Comparison of ENCODE assay signal across 8 mouse cellular contexts in the genomic region with DNA sequence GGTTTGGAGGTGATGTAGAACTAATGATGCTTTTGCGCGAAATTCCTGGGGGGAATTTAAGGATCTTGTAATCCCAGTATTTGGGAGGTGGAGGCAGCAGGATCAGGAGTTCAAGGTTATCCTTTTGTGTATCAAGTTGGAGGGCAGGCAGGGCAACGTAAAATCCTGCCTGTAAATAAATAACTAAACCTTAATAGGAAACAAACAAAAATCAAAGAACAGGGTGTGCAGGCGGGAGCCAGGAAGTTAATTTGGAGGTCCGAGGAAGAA. TPM values are rescaled to one million over a fixed set of nuclear protein-coding genes. Genes with fewer than 3 reads are reported as not detected.
DNase-seq lines count a peak whose midpoint lies in the region; ATAC-seq and TF ChIP-seq lines count a peak whose summit lies in the region.

No protein-coding gene starts in this region.

- ATAC-seq in kidney, postnatal 0 days (replicated peaks; ENCODE audit: low FRiP score, low read depth), result no peak
- ATAC-seq in hindbrain, embryonic 15.5 days (ENCODE audit: low FRiP score, low read depth), result no peak
- no peak for ATAC-seq in midbrain, embryonic 15.5 days (replicated peaks)
- no peak for ATAC-seq in megakaryocyte-erythroid progenitor cell, adult 5-6 weeks (replicated peaks; ENCODE audit: low FRiP score, low TSS enrichment, poor library complexity, severe bottlenecking)

- intact Hi-C loops in gastrocnemius, postnatal 14 days (cut with DNase I; ENCODE audit: low total_unique reads), result no loop called here

- H3K27me3 ChIP-seq in kidney, postnatal 0 days (ENCODE audit: insufficient read depth, low read length), result no peaks in the 10 kb centered on the region
- peaks cover 8% of the 10 kb centered on the region for H3K27me3 ChIP-seq in embryonic facial prominence, embryonic 10.5 days (replicated peaks; ENCODE audit: low read depth, poor library complexity, severe bottlenecking)
- H3K27me3 ChIP-seq in hindbrain, embryonic 15.5 days, result no peaks in the 10 kb centered on the region
- no peaks in the 10 kb centered on the region for H3K27me3 ChIP-seq in midbrain, embryonic 15.5 days (replicated peaks)

- DNase-seq in kidney, postnatal 0 days (ENCODE audit: low spot score), result no peak
- DNase-seq in kidney, postnatal 4 days, result no peak
- no peak for DNase-seq in embryonic facial prominence, embryonic 10.5 days (ENCODE audit: low spot score)
- no peak for DNase-seq in gastrocnemius, postnatal 14 days
- DNase-seq in layer of hippocampus, postnatal 14 days (ENCODE audit: low spot score in 2 of 2), result no peak

- 14% methylated on average over 5 of the region's 5 CpGs for WGBS in kidney, postnatal 0 days
- WGBS in embryonic facial prominence, embryonic 10.5 days, result 22% methylated on average over 5 of the region's 5 CpGs
- WGBS in hindbrain, embryonic 15.5 days, result 18% methylated on average over 5 of the region's 5 CpGs
- WGBS in midbrain, embryonic 15.5 days, result 24% methylated on average over 5 of the region's 5 CpGs

- peak overlapping the region; percentile 87 for H3K27ac ChIP-seq in kidney, postnatal 0 days
- peak overlapping the region; percentile 80 for H3K27ac ChIP-seq in embryonic facial prominence, embryonic 10.5 days (replicated peaks)
- H3K27ac ChIP-seq in hindbrain, embryonic 15.5 days (replicated peaks), result peak overlapping the region; percentile 79
- H3K27ac ChIP-seq in midbrain, embryonic 15.5 days, result peak overlapping the region; percentile 21; the same call in 1 of the 2 replicates

- no peaks in the 10 kb centered on the region for H3K9me3 ChIP-seq in kidney, postnatal 0 days (replicated peaks; ENCODE audit: low read length)
- no peaks in the 10 kb centered on the region for H3K9me3 ChIP-seq in embryonic facial prominence, embryonic 10.5 days
- no peaks in the 10 kb centered on the region for H3K9me3 ChIP-seq in hindbrain, embryonic 15.5 days
- no peaks in the 10 kb centered on the region for H3K9me3 ChIP-seq in midbrain, embryonic 15.5 days

- no peak for TF ChIP-seq CTCF in kidney, postnatal 0 days (IDR thresholded peaks at IDR 0.05; ENCODE audit: low read depth)

- 0 out of 2 replicates have a peak, but pooled peaks cover 6% of the 10 kb centered on the region for H3K4me1 ChIP-seq in kidney, postnatal 0 days (replicated peaks; ENCODE audit: insufficient read depth, low read length)
- peaks cover 10% of the 10 kb centered on the region for H3K4me1 ChIP-seq in embryonic facial prominence, embryonic 10.5 days
- peaks cover 11% of the 10 kb centered on the region for H3K4me1 ChIP-seq in hindbrain, embryonic 15.5 days (replicated peaks)
- peaks cover 8% of the 10 kb centered on the region for H3K4me1 ChIP-seq in midbrain, embryonic 15.5 days

- peak overlapping the region; percentile 53 for H3K9ac ChIP-seq in kidney, postnatal 0 days (ENCODE audit: low read depth, low read length)
- H3K9ac ChIP-seq in hindbrain, embryonic 15.5 days, result peak overlapping the region; percentile 61
- H3K9ac ChIP-seq in midbrain, embryonic 15.5 days, result peak overlapping the region; percentile 25; the same call in 1 of the 2 replicates

- H3K4me2 ChIP-seq in kidney, postnatal 0 days (ENCODE audit: low read length), result peak overlapping the region; percentile 53
- H3K4me2 ChIP-seq in hindbrain, embryonic 15.5 days, result peak overlapping the region; percentile 73
- peak overlapping the region; percentile 58 for H3K4me2 ChIP-seq in midbrain, embryonic 15.5 days

- peaks cover 3% of the 10 kb centered on the region; the same call in 1 of the 2 replicates for H3K36me3 ChIP-seq in kidney, postnatal 0 days (ENCODE audit: insufficient read depth, low read length)
- H3K36me3 ChIP-seq in embryonic facial prominence, embryonic 10.5 days (replicated peaks), result peaks cover 37% of the 10 kb centered on the region
- H3K36me3 ChIP-seq in hindbrain, embryonic 15.5 days, result no peaks in the 10 kb centered on the region
- H3K36me3 ChIP-seq in midbrain, embryonic 15.5 days (replicated peaks), result 0 out of 2 replicates have a peak, but pooled peaks cover 2% of the 10 kb centered on the region

- H3K4me3 ChIP-seq in kidney, postnatal 0 days (replicated peaks; ENCODE audit: low read depth, low read length), result peak overlapping the region; percentile 55
- H3K4me3 ChIP-seq in embryonic facial prominence, embryonic 10.5 days, result peak overlapping the region; percentile 72
- H3K4me3 ChIP-seq in hindbrain, embryonic 15.5 days, result peak overlapping the region; percentile 81
- peak overlapping the region; percentile 56 for H3K4me3 ChIP-seq in midbrain, embryonic 15.5 days

RNA-seq across cellular contexts. Expression of gene Dmac2, which starts 0.4 kb away (rescaled TPM):
- polyA plus RNA-seq in kidney, postnatal 0 days (2015; fragmentation: Nextera tagmentation; extraction: Ambion mirVana), result 68.6 and 68.9 TPM in 2 replicates
- polyA plus RNA-seq in embryonic facial prominence, embryonic 10.5 days (2016; fragmentation: Nextera tagmentation; extraction: Ambion mirVana), result 31.6 and 34.8 TPM in 2 replicates
- polyA plus RNA-seq in hindbrain, embryonic 15.5 days (2015; fragmentation: Nextera tagmentation; extraction: Ambion mirVana), result 46.5 and 48.5 TPM in 2 replicates
- 44.2 and 45.3 TPM in 2 replicates for polyA plus RNA-seq in midbrain, embryonic 15.5 days (2015; fragmentation: Nextera tagmentation; extraction: Ambion mirVana)
- 10 to 100 TPM; 24.2 to 31.3 TPM for total RNA-seq in gastrocnemius, postnatal 14 days (2021)
- total RNA-seq in layer of hippocampus, postnatal 14 days (2021), result 10 to 100 TPM; 37.3 to 39.2 TPM
- 22.5 and 24.2 TPM in 2 replicates for total RNA-seq in megakaryocyte-erythroid progenitor cell, adult 5-6 weeks (2014; fragmentation: Nextera tagmentation)
- total RNA-seq in megakaryocyte-erythroid progenitor cell, adult 5-6 weeks (2017), result 30.4 and 35.9 TPM in 2 replicates

RNA-seq across cellular contexts. Expression of gene Erich4, which starts 4.0 kb away (rescaled TPM):
- 10.1 and 11.2 TPM in 2 replicates for polyA plus RNA-seq in kidney, postnatal 0 days (2015; fragmentation: Nextera tagmentation; extraction: Ambion mirVana)
- polyA plus RNA-seq in embryonic facial prominence, embryonic 10.5 days (2016; fragmentation: Nextera tagmentation; extraction: Ambion mirVana), result not detected in 2 replicates
- 0.18 TPM in 1 of 2 replicates, not detected in the other for polyA plus RNA-seq in hindbrain, embryonic 15.5 days (2015; fragmentation: Nextera tagmentation; extraction: Ambion mirVana)
- polyA plus RNA-seq in midbrain, embryonic 15.5 days (2015; fragmentation: Nextera tagmentation; extraction: Ambion mirVana), result not detected in 2 replicates
- not detected for total RNA-seq in gastrocnemius, postnatal 14 days (2021)
- under 1 TPM in 1 of 2 experiments, not detected in 1; 0.57 TPM for total RNA-seq in layer of hippocampus, postnatal 14 days (2021)
- not detected in 2 replicates for total RNA-seq in megakaryocyte-erythroid progenitor cell, adult 5-6 weeks (2014; fragmentation: Nextera tagmentation)
- total RNA-seq in megakaryocyte-erythroid progenitor cell, adult 5-6 weeks (2017), result not detected in 2 replicates

RNA-seq across cellular contexts. Expression of gene B3gnt8, which starts 6.8 kb away (rescaled TPM):
- 9.3 and 11.4 TPM in 2 replicates for polyA plus RNA-seq in kidney, postnatal 0 days (2015; fragmentation: Nextera tagmentation; extraction: Ambion mirVana)
- polyA plus RNA-seq in embryonic facial prominence, embryonic 10.5 days (2016; fragmentation: Nextera tagmentation; extraction: Ambion mirVana), result 0.99 and 1.3 TPM in 2 replicates
- polyA plus RNA-seq in hindbrain, embryonic 15.5 days (2015; fragmentation: Nextera tagmentation; extraction: Ambion mirVana), result 0.89 and 1.5 TPM in 2 replicates
- polyA plus RNA-seq in midbrain, embryonic 15.5 days (2015; fragmentation: Nextera tagmentation; extraction: Ambion mirVana), result 0.68 and 0.88 TPM in 2 replicates
- 1 to 10 TPM; 2.2 to 2.4 TPM for total RNA-seq in gastrocnemius, postnatal 14 days (2021)
- total RNA-seq in layer of hippocampus, postnatal 14 days (2021), result 1 to 10 TPM; 1.9 to 2.0 TPM
- total RNA-seq in megakaryocyte-erythroid progenitor cell, adult 5-6 weeks (2014; fragmentation: Nextera tagmentation), result 8.2 TPM in 1 of 2 replicates, not detected in the other
- 0.19 and 0.46 TPM in 2 replicates for total RNA-seq in megakaryocyte-erythroid progenitor cell, adult 5-6 weeks (2017)

RNA-seq across cellular contexts. Expression of gene Bckdha, which starts 39.1 kb away (rescaled TPM):
- polyA plus RNA-seq in kidney, postnatal 0 days (2015; fragmentation: Nextera tagmentation; extraction: Ambion mirVana), result 90.1 and 96.3 TPM in 2 replicates
- 54.9 and 59.2 TPM in 2 replicates for polyA plus RNA-seq in embryonic facial prominence, embryonic 10.5 days (2016; fragmentation: Nextera tagmentation; extraction: Ambion mirVana)
- 43.6 and 44.9 TPM in 2 replicates for polyA plus RNA-seq in hindbrain, embryonic 15.5 days (2015; fragmentation: Nextera tagmentation; extraction: Ambion mirVana)
- 42.7 and 43.5 TPM in 2 replicates for polyA plus RNA-seq in midbrain, embryonic 15.5 days (2015; fragmentation: Nextera tagmentation; extraction: Ambion mirVana)
- total RNA-seq in gastrocnemius, postnatal 14 days (2021), result 10 to 100 TPM; 58.0 to 78.3 TPM
- total RNA-seq in layer of hippocampus, postnatal 14 days (2021), result 10 to 100 TPM; 38.3 to 42.6 TPM
- 20.2 and 27.4 TPM in 2 replicates for total RNA-seq in megakaryocyte-erythroid progenitor cell, adult 5-6 weeks (2014; fragmentation: Nextera tagmentation)
- 22.6 and 25.8 TPM in 2 replicates for total RNA-seq in megakaryocyte-erythroid progenitor cell, adult 5-6 weeks (2017)

RNA-seq across cellular contexts. Expression of gene Exosc5, which starts 39.3 kb away (rescaled TPM):
- polyA plus RNA-seq in kidney, postnatal 0 days (2015; fragmentation: Nextera tagmentation; extraction: Ambion mirVana), result 76.8 and 78.6 TPM in 2 replicates
- polyA plus RNA-seq in embryonic facial prominence, embryonic 10.5 days (2016; fragmentation: Nextera tagmentation; extraction: Ambion mirVana), result 93.5 and 101 TPM in 2 replicates
- polyA plus RNA-seq in hindbrain, embryonic 15.5 days (2015; fragmentation: Nextera tagmentation; extraction: Ambion mirVana), result 39.3 and 41.8 TPM in 2 replicates
- 41.0 and 44.9 TPM in 2 replicates for polyA plus RNA-seq in midbrain, embryonic 15.5 days (2015; fragmentation: Nextera tagmentation; extraction: Ambion mirVana)
- total RNA-seq in gastrocnemius, postnatal 14 days (2021), result 10 to 100 TPM; 21.3 to 21.6 TPM
- 10 to 100 TPM; 29.3 to 29.8 TPM for total RNA-seq in layer of hippocampus, postnatal 14 days (2021)
- 69.2 and 123 TPM in 2 replicates for total RNA-seq in megakaryocyte-erythroid progenitor cell, adult 5-6 weeks (2014; fragmentation: Nextera tagmentation)
- 34.9 and 43.9 TPM in 2 replicates for total RNA-seq in megakaryocyte-erythroid progenitor cell, adult 5-6 weeks (2017)

Comparison
In these comparisons a context has a peak if more than half of its experiments do, and no peak if none do; other contexts are left out.
1. H3K27ac ChIP-seq: peak in every context shown above with its lines; median percentile 87 in kidney, postnatal 0 days; 80 in embryonic facial prominence, embryonic 10.5 days; 79 in hindbrain, embryonic 15.5 days; 21 in midbrain, embryonic 15.5 days.